Comparison of ENCODE assay signal across 10 mouse cellular contexts in the genomic region with DNA sequence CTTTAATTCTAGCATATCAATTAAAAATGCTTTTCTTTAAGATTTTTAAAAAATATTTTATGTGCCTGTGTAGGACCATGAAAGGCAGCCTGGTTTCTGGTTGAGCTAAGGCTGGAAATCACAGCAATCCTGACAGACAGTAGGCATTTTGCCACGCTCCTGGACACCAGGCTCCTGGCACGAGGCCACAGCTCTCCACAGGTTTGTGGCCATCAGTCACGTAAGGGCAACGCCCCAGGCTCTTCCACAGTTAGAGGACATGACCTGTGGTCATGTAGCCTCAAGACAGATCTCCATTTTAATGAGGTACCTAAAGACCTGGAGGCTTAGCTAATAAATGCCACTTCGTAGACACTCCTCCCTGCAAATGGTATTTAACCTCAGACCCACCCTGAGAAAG. TPM values are rescaled to one million over a fixed set of nuclear protein-coding genes. Genes with fewer than 3 reads are reported as not detected.
DNase-seq lines count a peak whose midpoint lies in the region; ATAC-seq and TF ChIP-seq lines count a peak whose summit lies in the region.
"Had no signal": no experiment of that assay in that cellular context is flagged by ENCODE, and none has a peak within 500 bp of the region (broad histone marks: within the 10 kb centered on the region; RNA-seq: fewer than 3 reads in every experiment).

No protein-coding gene starts in this region.

- peak; percentile 43 for DNase-seq in heart, postnatal 4 days
- no peak for DNase-seq in heart, adult 8-10 months (ENCODE audit: low spot score)
- DNase-seq in MN1 (ENCODE audit: low spot score), result peak; percentile 35
- DNase-seq in cerebellum, adult 18-20 months, result peak; percentile 70 to 71
- peak; percentile 4 for DNase-seq in kidney, adult 9 months
- no peak for DNase-seq in forebrain, postnatal 0 days
- no peak for DNase-seq in right cerebral cortex, postnatal 25 days

- TF ChIP-seq CTCF in forebrain, postnatal 0 days (IDR thresholded peaks at IDR 0.05; ENCODE audit: low read depth), result no peak

- no peaks in the 10 kb centered on the region for H3K27me3 ChIP-seq in forebrain, postnatal 0 days (ENCODE audit: insufficient read depth, low read length)
- H3K27me3 ChIP-seq: embryonic facial prominence, embryonic 15.5 days; liver, embryonic 15.5 days had no signal

- no peaks in the 10 kb centered on the region for H3K36me3 ChIP-seq in forebrain, postnatal 0 days (ENCODE audit: insufficient read depth)
- H3K36me3 ChIP-seq: liver, embryonic 15.5 days had no signal

- WGBS in forebrain, postnatal 0 days, result 81% methylated on average over 5 of the region's 5 CpGs

- H3K27ac ChIP-seq in forebrain, postnatal 0 days (ENCODE audit: low read depth, low read length), result no peak overlapping the region
- H3K27ac ChIP-seq: embryonic facial prominence, embryonic 15.5 days; liver, embryonic 15.5 days; macrophage had no signal

- no peaks in the 10 kb centered on the region for H3K9me3 ChIP-seq in forebrain, postnatal 0 days (ENCODE audit: low read length)
- H3K9me3 ChIP-seq: embryonic facial prominence, embryonic 15.5 days; liver, embryonic 15.5 days had no signal

- no peak overlapping the region for H3K4me3 ChIP-seq in forebrain, postnatal 0 days (ENCODE audit: low read depth, low read length)
- H3K4me3 ChIP-seq: embryonic facial prominence, embryonic 15.5 days; liver, embryonic 15.5 days had no signal

- H3K9ac ChIP-seq in forebrain, postnatal 0 days, result no peak overlapping the region
- H3K9ac ChIP-seq: embryonic facial prominence, embryonic 15.5 days; liver, embryonic 15.5 days had no signal

- no peaks in the 10 kb centered on the region for H3K4me1 ChIP-seq in forebrain, postnatal 0 days (ENCODE audit: insufficient read depth)
- H3K4me1 ChIP-seq: embryonic facial prominence, embryonic 15.5 days; liver, embryonic 15.5 days had no signal

- no peak overlapping the region for H3K4me2 ChIP-seq in forebrain, postnatal 0 days (ENCODE audit: low read depth)
- H3K4me2 ChIP-seq: embryonic facial prominence, embryonic 15.5 days; liver, embryonic 15.5 days had no signal

- ATAC-seq in forebrain, postnatal 0 days, result no peak

RNA-seq across cellular contexts. Expression of a gene that starts 56.9 kb away (rescaled TPM):
- 10 to 100 TPM; 80.3 to 81.0 TPM for total RNA-seq in heart, postnatal 4 days (2021)
- total RNA-seq in heart, adult 8-10 months (2022), result 10 to 100 TPM; 69.1 to 85.0 (median 79.8) TPM
- total RNA-seq in forebrain, postnatal 0 days (2014; rRNA removed), result 42.1 and 50.2 TPM in 2 replicates
- 38.1 and 46.1 TPM in 2 replicates for polyA plus RNA-seq in forebrain, postnatal 0 days (2015; fragmentation: Nextera tagmentation; extraction: Ambion mirVana)

Comparison
In these comparisons a context has a peak if more than half of its experiments do, and no peak if none do; other contexts are left out.
1. DNase-seq: peak in heart, postnatal 4 days (single experiment), MN1 (single experiment), cerebellum, adult 18-20 months (2 of 2) and kidney, adult 9 months (single experiment); none in heart, adult 8-10 months (single experiment), forebrain, postnatal 0 days (single experiment) and right cerebral cortex, postnatal 25 days (single experiment).